15 mouse cellular contexts compared by ENCODE assay signal in genomic region chr11:35367248-35367647, GRCm38 (mm10).
DNase-seq lines count a peak whose midpoint lies in the region; ATAC-seq and TF ChIP-seq lines count a peak whose summit lies in the region.
"Had no signal": no experiment of that assay in that cellular context is flagged by ENCODE, and none has a peak within 500 bp of the region (broad histone marks: within the 10 kb centered on the region; RNA-seq: fewer than 3 reads in every experiment).

No protein-coding gene starts in this region.

- DNase-seq in embryonic facial prominence, embryonic 11.5 days (ENCODE audit: low spot score): peak; percentile 33
- DNase-seq in embryonic facial prominence, embryonic 10.5 days (ENCODE audit: low spot score): no peak
- DNase-seq in liver, postnatal 0 days: peak; percentile 24
- DNase-seq in ES-E14 (ENCODE audit: low read depth, low spot score): peak; percentile 98
- peak; percentile 6 for DNase-seq in kidney, postnatal 14 days
- DNase-seq in gastrocnemius, postnatal 36 days: no peak
- no peak for DNase-seq in gastrocnemius, adult 18-20 months (ENCODE audit: low spot score)
- DNase-seq: layer of hippocampus, adult 9-11 months; lung, adult 2 months; retina, postnatal 1 day had no signal

- H3K27ac ChIP-seq in embryonic facial prominence, embryonic 11.5 days (replicated peaks; ENCODE audit: low read depth, low read length): no peak overlapping the region
- no peak overlapping the region for H3K27ac ChIP-seq in embryonic facial prominence, embryonic 10.5 days (replicated peaks)
- H3K27ac ChIP-seq in liver, postnatal 0 days (ENCODE audit: low read depth): no peak overlapping the region
- H3K27ac ChIP-seq in liver, embryonic 12.5 days: no peak overlapping the region
- no peak overlapping the region for H3K27ac ChIP-seq in ES-E14 (ENCODE audit: insufficient read depth, low read depth, low read length, poor library complexity, severe bottlenecking)
- H3K27ac ChIP-seq: hindbrain, postnatal 0 days; midbrain, embryonic 12.5 days; neural tube, embryonic 13.5 days had no signal

- intact Hi-C loops in gastrocnemius, postnatal 36 days (cut with DNase I): no loop called here

- no peaks in the 10 kb centered on the region; the same call in 1 of the 2 replicates for H3K9me3 ChIP-seq in embryonic facial prominence, embryonic 11.5 days (replicated peaks; ENCODE audit: control insufficient read depth, low read length)
- H3K9me3 ChIP-seq in embryonic facial prominence, embryonic 10.5 days: peaks cover 4% of the 10 kb centered on the region
- H3K9me3 ChIP-seq in liver, postnatal 0 days (ENCODE audit: low read length): no peaks in the 10 kb centered on the region
- H3K9me3 ChIP-seq in liver, embryonic 12.5 days (replicated peaks): peaks cover 2% of the 10 kb centered on the region; the same call in 1 of the 2 replicates
- no peaks in the 10 kb centered on the region for H3K9me3 ChIP-seq in ES-E14 (ENCODE audit: control insufficient read depth, insufficient read depth, low read depth, low read length)

- no peaks in the 10 kb centered on the region for H3K27me3 ChIP-seq in embryonic facial prominence, embryonic 11.5 days (ENCODE audit: control insufficient read depth, insufficient read depth, low read length)
- H3K27me3 ChIP-seq in embryonic facial prominence, embryonic 10.5 days (replicated peaks; ENCODE audit: low read depth, poor library complexity, severe bottlenecking): peaks cover 14% of the 10 kb centered on the region; the same call in 1 of the 2 replicates
- no peaks in the 10 kb centered on the region for H3K27me3 ChIP-seq in liver, postnatal 0 days (ENCODE audit: insufficient read depth, low read length)
- 0 out of 2 replicates have a peak, but pooled peaks cover 7% of the 10 kb centered on the region for H3K27me3 ChIP-seq in liver, embryonic 12.5 days (replicated peaks)

- H3K9ac ChIP-seq in embryonic facial prominence, embryonic 11.5 days (replicated peaks; ENCODE audit: low read length): no peak overlapping the region
- H3K9ac ChIP-seq in liver, postnatal 0 days (replicated peaks): no peak overlapping the region
- no peak overlapping the region for H3K9ac ChIP-seq in liver, embryonic 12.5 days
- H3K9ac ChIP-seq in ES-E14 (ENCODE audit: insufficient read depth, low read depth, low read length, poor library complexity, severe bottlenecking): no peak overlapping the region
- H3K9ac ChIP-seq: midbrain, embryonic 12.5 days; neural tube, embryonic 13.5 days had no signal

- ATAC-seq in embryonic facial prominence, embryonic 11.5 days (replicated peaks; ENCODE audit: insufficient number of reproducible peaks, low FRiP score, low TSS enrichment, low read depth): no peak
- ATAC-seq in liver, postnatal 0 days: no peak
- no peak for ATAC-seq in liver, embryonic 12.5 days
- ATAC-seq: activated CD4-positive, CD25-positive, alpha-beta regulatory T cell, adult 4 months; hindbrain, postnatal 0 days had no signal

- H3K4me1 ChIP-seq in embryonic facial prominence, embryonic 11.5 days (ENCODE audit: control insufficient read depth, insufficient read depth, low read length): no peaks in the 10 kb centered on the region
- H3K4me1 ChIP-seq in embryonic facial prominence, embryonic 10.5 days: peaks cover 72% of the 10 kb centered on the region
- H3K4me1 ChIP-seq in liver, postnatal 0 days (ENCODE audit: insufficient read depth): no peaks in the 10 kb centered on the region
- H3K4me1 ChIP-seq in liver, embryonic 12.5 days: no peaks in the 10 kb centered on the region
- peaks cover 7 to 14% of the 10 kb centered on the region in 2 experiments; a peak in 2 of 4 replicates for H3K4me1 ChIP-seq in ES-E14 (ENCODE audit: control insufficient read depth in 2 of 2, insufficient read depth in 2 of 2, low read length in 2 of 2, poor library complexity in 1 of 2)

- no peak overlapping the region for H3K4me2 ChIP-seq in embryonic facial prominence, embryonic 11.5 days (ENCODE audit: low read depth, low read length)
- no peak overlapping the region for H3K4me2 ChIP-seq in liver, postnatal 0 days (ENCODE audit: low read depth, low read length)
- H3K4me2 ChIP-seq in liver, embryonic 12.5 days: no peak overlapping the region
- H3K4me2 ChIP-seq: midbrain, embryonic 12.5 days; neural tube, embryonic 13.5 days had no signal

- in situ Hi-C loops in ES-E14 (cut with MboI; ENCODE audit: low sequenced_read_pairs in 2 of 2, unreplicated experiment in 2 of 2): loop anchor here (5.0 to 10.0 kb wide), 6 partner anchors 40 to 328 kb away; no protein-coding TSS in a partner anchor

- TF ChIP-seq EP300 in liver, postnatal 0 days (IDR thresholded peaks at IDR 0.05; ENCODE audit: low read depth): no peak

- H3K4me3 ChIP-seq in embryonic facial prominence, embryonic 11.5 days (ENCODE audit: low read depth, low read length): no peak overlapping the region
- H3K4me3 ChIP-seq in embryonic facial prominence, embryonic 10.5 days: no peak overlapping the region
- no peak overlapping the region for H3K4me3 ChIP-seq in liver, postnatal 0 days (ENCODE audit: low read depth, low read length)
- no peak overlapping the region for H3K4me3 ChIP-seq in liver, embryonic 12.5 days
- no peak overlapping the region for H3K4me3 ChIP-seq in ES-E14 (ENCODE audit: insufficient read depth in 1 of 2, low read depth in 1 of 2, low read length in 2 of 2, poor library complexity in 1 of 2, severe bottlenecking in 1 of 2)
- H3K4me3 ChIP-seq: midbrain, embryonic 12.5 days; neural tube, embryonic 13.5 days had no signal

- no peaks in the 10 kb centered on the region for H3K36me3 ChIP-seq in embryonic facial prominence, embryonic 11.5 days (replicated peaks; ENCODE audit: control insufficient read depth, insufficient read depth, low read depth, low read length)
- no peaks in the 10 kb centered on the region for H3K36me3 ChIP-seq in embryonic facial prominence, embryonic 10.5 days (replicated peaks)
- H3K36me3 ChIP-seq in liver, postnatal 0 days (replicated peaks; ENCODE audit: insufficient read depth, low read length): no peaks in the 10 kb centered on the region
- no peaks in the 10 kb centered on the region for H3K36me3 ChIP-seq in liver, embryonic 12.5 days
- no peaks in the 10 kb centered on the region for H3K36me3 ChIP-seq in ES-E14 (ENCODE audit: control insufficient read depth, insufficient read depth, low read length, poor library complexity, severe bottlenecking)
- H3K36me3 ChIP-seq: midbrain, embryonic 12.5 days; neural tube, embryonic 13.5 days had no signal

- WGBS in embryonic facial prominence, embryonic 11.5 days: 81% methylated on average over 4 of the region's 4 CpGs
- 84% methylated on average over 4 of the region's 4 CpGs for WGBS in embryonic facial prominence, embryonic 10.5 days
- 79% methylated on average over 4 of the region's 4 CpGs for WGBS in liver, postnatal 0 days (ENCODE audit: insufficient replicate concordance)
- WGBS in liver, embryonic 12.5 days (ENCODE audit: insufficient replicate concordance): 60% methylated on average over 4 of the region's 4 CpGs

- 0 out of 2 replicates have a peak, but pooled peaks have one; percentile 25 for TF ChIP-seq CTCF in liver, postnatal 0 days (IDR thresholded peaks at IDR 0.05; ENCODE audit: low read depth)

TF ChIP-seq in ES-E14, 5 proteins besides CTCF, POLR2A, EP300 and RAD21:
- TF ChIP-seq MAFK (IDR thresholded peaks at IDR 0.05; ENCODE audit: insufficient read depth, low read depth, low read length) (no peak), ZC3H11A (IDR thresholded peaks at IDR 0.05; ENCODE audit: borderline replicate concordance, low read depth, low read length) (peak; percentile 100)

Comparison
In these comparisons a context has a peak if more than half of its experiments do, and no peak if none do; other contexts are left out.
1. DNase-seq: peak in embryonic facial prominence, embryonic 11.5 days (single experiment), liver, postnatal 0 days (single experiment), ES-E14 (single experiment) and kidney, postnatal 14 days (single experiment); none in embryonic facial prominence, embryonic 10.5 days (single experiment), gastrocnemius, postnatal 36 days (0 of 2) and gastrocnemius, adult 18-20 months (single experiment).